Mouse (Mus musculus): Measurements from ENCODE around the gene Prkd1.
A peak's percentile ranks its signal among the peaks of the same experiment; 100 is the strongest.
"Not testable (repeated sequence)": the region's sequence is repeated elsewhere in the genome, so short reads cannot be mapped to it uniquely, and the experiment has no call there.

The Prkd1 gene

DNA sequence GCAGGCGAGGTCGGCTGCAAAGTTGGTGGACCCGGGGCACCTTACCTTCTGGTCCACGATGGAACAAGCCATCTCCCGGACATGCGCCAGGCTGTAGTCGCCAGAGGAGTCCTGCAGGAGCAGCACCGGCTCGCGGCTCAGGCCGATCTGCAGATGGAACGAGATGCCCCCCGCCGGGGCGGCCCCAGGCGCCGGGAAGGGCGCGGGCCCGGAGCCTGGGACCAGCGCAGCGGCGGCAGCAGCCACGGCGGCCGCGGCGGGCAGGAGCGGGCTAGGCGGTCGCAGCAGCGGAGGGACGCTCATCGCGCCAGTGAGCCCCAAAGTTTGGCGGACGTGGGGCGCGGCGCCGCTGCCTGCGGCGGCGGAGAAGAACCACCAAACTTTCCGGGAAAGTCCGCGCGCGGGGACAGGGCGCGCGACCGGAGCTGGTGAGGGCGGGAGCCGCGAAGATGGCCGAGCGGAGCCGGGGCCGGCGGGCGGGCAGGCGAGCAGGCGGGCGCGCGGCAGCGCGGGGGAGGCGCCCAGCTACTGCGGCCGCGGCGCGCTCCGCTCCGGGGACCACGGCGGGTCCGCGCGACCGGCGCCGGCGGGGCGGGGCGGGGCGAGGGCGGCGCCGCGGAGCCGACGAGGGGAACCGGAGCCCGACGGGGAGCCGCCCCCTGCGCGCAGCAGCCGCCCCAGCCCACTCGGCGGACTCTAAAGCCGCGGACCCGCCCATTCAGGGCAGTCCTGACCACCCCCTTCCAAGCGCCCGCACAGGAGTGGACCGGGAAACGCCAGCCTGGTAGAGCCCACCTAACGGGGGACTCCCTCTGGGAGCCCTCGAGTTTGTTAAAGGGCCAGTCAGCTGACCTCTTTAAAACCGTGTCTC lies at the start of gene Prkd1:
TSS of gene Prkd1 (minus strand) at position 428 of the 871 bp plus-strand sequence.
- DNase-seq: peak; percentile 86

DNA sequence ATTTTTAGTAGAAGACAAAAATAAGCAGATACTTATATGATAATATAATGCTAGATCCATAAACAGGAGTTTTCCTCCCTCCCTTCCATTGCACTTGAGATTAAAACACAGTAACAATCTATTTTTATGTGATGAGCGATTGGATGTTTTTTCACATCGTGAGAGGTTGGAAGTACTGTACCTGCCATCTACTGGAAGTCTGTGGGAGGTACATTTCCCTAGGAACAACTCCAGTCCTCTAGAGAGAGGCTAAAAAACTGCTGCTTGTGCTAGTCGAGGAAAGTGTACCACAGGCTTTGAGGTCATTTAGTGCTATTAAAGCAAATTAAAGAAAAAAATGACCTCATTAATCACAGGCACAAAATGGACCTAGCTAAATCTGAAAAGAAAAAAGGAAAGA lies 48.6 kb upstream of the Prkd1 start:
- DNase-seq: peak; percentile 12

DNA sequence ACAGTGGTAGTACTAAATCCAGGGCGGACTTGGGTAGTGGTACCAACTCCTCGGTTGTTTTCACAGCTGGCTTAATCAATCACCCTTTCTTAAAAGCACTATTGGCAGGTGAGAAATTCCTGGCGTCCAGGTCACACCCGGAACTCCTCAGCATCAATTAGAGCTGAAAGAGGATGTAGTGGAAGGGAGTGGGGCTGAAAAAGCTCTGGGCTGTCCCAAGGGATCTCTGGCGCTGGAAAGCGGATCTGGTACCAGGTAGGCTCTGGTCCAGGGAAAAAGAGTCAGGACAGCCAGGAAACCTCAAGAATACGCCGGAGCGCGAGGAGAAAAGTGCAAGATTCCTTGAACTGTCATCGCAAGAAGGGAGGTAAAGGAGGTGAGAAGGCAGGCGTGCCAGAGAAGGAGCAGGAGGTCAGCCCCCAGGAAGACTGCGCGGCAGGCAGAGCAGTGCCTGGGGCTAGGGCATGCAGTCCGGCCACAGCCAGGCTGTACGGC lies 675 bp downstream of the Prkd1 start:
- no peak for DNase-seq

DNA sequence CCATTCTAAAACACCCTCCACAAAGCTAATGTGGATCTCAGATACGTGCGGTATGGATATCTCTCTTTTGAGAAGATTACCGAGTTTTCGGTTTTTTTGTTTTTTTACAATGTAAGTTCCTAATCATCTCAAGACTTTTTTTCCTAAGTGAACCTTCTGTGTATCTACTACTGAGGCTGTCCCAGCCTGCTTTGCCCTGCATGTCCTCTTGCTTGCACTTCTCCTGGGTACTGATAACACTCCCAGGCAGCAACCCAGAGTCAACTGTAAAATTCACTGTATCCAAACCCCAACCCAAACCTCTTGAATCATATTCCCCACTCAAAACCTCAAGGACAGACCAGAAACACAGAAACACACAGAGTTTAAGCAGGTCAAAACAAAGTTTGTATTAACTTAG lies 2.0 kb downstream of the Prkd1 start:
- no peak for DNase-seq

DNA sequence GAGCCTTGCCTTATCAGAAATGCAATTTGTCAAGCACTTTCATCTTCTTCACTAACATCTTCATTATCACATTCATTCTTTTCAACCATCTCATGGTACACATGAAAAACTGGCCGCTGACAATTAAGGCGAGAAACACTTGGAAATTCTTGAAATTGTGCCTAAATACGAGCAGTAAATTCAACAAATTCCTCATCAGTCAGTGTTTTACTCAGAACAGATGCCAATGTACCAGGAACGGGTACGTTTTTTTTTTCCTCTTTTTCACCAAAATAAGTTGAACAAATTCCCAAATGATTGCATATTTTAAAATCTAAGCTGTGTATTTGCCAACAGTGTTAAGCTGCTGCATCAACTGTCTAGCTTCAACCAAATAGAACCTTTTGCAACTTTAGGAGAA lies 6.2 kb downstream of the Prkd1 start:
- DNase-seq: no peak

DNA sequence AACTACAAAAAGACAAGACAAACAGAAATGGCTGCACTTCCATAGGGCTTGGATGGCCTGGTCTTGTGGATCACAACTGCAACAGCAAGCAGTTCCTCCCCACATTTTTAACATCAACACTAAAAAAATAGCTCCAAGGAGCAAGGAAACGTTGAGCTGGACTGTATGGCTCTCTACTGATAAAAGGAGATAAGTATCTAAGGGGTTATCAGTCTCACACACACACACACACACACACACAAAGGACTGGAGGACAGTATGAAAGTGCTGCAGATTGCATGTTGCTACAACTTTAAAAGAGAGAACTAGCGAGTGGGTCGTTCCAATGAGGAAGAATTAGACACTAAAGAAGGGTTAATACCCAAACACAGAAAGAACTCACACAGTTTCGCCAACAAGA lies 8.7 kb downstream of the Prkd1 start:
- DNase-seq: no peak

DNA sequence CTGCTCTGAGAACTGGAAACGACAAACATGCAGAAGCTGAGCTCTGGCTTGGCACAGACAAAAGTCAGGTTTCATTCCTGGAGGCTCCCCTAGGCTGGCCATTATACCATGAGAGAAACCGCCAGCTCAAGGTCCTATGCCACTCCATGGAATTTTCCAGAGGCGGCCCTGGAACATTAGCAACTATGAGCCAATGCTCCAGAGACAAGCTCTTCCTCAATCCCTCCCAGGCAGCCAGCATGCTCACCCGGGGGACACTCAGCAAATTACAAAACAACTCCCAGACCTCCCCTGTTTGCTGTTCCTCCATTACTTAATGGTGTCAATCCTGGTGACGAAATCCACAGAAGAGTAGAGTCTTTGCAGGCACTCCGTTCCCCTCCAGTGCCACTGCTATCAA lies 14.5 kb downstream of the Prkd1 start:
- DNase-seq: no peak

DNA sequence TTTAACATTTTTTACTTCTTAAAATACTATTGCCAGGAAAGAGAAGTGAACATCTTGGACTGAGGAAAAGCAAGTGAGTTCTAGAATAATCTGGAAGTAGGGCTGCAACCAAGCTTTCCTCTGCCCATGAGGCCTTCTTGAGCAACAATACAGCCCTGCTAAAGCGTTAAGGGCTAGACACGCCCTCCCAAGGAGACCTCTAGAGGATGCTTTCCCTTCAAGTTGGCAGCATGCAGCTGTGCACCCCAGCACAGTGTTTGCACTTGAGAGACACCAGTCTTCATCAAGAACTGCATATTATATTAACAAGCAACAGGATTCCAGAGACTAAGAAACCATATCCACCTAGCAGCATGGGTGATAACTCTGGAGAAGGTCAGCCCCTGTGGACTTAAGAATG lies 22.8 kb downstream of the Prkd1 start:
- DNase-seq: not testable (repeated sequence)

DNA sequence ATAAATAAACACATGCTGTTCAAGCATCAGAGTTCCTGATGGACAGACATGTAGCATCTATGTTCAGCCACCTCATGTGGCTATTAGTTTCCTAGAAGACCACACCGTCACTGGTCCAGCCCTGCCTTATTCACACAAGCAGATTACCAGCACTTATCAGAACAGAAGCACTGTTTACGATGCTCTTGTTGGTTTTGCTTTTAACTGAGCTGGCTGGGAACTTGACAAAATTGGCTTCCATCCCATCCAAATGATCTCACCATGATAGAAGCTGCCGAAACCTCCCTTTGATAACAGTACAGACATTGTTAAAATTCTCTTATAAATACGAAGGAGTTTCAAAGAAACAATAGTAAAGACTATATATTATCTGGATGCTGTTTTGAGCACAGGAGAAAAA lies 24.7 kb downstream of the Prkd1 start:
- no peak for DNase-seq

DNA sequence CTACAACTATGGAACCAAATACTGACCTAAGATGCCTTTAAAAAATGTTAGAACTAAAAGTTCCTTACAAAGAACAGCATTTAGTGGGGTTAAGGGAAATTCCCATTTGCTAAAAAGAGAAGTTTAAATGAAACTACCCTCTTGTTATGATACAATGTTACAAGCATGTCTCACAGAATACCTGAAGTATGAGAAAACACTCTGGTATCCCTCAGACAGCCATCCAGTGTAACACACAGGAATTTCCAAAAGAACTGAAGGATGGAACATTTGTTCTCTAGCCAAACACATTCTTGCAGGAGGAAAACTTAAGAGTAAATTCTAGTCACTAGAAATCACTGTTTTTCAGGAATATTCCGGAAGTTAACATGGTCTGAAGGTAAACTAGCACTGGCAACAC lies 33.0 kb downstream of the Prkd1 start:
- no peak for DNase-seq

DNA sequence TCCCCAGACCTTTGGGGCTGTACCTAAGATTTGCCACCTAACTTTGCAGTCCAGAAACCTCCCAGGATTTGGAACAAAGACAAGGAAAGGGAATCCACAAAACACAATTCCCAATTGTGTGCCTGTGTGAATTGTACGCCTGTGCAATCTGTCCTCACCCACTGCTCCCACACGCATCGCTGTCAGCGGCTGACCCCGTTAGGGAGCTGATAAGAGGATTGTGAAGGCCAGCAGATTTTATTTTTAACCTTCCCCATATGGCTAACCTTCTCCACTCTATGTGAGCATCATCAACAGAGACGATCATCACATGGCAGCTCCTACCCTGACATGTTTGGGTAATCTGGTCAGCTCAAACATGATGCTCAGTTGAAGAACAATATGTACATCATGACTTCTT lies 34.6 kb downstream of the Prkd1 start:
- DNase-seq: no peak

DNA sequence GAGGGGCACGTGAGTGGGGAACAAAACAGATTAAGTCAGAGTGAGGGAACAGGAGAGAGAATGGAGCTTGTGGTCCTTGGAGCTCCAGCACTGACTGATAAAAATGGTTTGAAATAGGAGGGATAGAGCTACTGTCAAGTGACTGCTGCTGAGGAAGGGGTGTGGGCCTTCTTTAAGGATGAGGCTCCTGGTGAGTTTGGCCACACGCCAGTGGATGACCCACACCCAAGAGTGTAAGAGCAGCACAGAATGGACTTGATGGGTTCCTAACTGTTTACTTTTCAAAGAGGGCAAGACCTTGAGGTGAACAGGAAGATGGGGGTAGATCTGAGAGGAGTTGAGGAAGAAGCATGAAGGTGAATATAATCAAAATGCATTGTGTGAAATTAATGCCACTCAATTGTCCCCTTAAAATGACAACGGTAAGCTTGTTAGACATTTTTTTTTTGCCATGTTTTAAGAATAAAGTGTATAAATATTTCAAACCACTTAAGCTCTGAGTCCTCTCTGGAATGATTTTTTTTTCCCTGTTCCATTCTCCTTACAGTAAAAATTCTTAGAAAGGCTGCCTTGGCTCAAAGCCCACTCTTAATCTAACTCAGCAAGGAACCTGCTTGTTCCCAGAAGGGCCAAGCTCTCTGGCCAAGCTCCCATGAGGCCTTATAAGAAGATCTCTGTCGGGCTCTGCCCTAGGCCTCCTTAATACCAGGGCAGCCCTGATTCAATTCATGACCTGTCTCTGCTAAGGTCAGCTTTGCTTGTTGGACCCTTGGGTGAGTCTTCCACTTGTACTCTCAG lies 42.0 kb downstream of the Prkd1 start:
- DNase-seq: peak; percentile 15

DNA sequence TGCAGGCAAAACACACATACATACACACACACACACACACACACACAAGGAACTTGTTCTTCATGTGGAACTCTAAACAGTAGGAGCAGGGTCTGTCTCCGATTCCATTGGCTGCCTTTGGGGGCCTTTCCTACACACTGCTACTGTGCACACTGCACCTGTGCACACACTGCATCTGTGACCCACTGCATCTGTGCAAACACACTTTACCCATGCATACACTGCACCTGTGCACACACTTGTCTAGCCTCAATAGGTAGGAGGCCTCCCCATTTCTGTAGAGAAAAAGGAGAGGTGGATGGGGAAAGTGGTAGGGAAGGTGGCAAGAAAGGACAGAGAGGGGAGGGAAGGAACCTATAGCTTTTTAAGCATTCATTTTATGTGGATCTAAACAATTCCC lies 49.5 kb downstream of the Prkd1 start:
- no peak for DNase-seq

DNA sequence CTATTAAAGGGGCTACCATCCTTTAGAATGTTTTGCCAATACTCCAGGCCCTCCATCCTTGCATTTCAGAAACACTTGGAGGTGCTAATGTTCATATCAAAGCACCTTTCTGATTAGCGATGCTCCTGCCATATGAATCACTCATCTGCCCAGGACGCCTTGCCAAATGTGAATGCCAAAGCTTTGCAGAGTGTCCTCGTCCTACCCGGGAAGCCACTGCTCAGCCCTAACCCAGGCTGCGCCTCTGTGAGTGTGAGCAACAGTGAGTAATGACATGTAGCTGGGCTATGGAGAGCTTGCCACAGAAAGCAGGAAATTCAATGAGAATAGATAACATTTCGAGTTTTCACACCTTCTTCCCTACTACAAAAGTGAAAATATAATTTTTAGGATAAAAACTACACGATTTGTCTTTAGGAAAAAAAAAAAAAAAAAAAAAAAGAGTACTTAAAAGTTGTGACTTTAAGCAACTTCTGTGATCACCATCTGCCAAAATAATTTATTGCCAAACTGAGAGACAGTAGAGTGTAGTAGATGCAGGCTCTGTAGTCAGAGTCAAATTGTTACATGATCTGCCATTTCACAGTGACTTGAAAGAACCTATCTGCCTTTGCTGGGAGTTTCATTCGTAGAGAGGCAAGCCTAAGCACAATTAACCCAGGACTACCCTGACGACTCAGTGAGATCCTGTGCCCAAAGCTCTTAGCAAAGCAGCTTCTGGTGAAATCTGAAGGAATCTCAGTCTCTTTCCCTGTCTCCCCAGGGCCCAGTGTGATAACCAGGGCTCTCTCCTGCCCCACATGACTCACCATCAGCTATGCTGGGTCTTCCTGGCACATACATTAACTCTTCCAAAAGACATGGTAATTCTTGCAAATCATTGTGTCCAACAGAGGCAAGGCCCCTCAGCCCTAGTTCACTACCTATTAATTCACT lies 50.6 kb downstream of the Prkd1 start:
- no peak for DNase-seq

DNA sequence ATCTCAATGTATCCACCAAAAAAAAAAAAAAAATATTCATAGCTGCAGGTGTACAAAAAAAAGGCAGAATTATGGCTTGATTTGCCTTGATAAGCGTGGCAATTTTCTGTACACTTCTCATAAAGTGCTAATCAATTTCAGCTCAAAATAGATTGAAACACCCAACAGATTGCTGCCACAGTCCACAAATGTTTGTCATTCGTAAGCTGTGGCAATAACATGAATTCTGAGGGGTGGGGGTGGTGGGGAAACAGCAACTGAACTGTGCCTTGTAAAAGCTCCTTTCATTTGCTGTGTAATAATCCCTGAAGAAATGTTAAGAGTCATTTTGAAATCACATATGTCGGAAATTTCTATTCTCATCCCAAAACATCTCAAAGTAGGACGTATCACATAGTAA lies 51.4 kb downstream of the Prkd1 start:
- no peak for DNase-seq

DNA sequence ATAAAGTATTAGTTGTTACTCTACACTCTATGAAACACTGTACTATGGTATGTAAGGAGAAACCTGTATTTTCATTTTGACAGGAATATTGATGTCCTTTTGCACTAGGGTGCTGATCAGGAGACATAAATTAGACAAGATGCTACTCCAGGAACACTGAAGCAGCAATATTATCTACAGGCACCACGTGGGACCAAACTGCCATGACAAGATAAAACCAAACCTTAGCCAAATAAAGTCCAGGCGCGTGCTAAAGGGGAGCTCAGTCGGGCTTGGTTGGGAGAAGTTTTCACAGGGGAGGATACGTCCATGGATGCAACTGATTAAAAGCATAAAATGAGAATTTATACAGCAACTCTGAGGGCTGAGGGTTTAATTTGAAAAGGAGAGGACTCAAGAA lies 53.1 kb downstream of the Prkd1 start:
- no peak for DNase-seq

DNA sequence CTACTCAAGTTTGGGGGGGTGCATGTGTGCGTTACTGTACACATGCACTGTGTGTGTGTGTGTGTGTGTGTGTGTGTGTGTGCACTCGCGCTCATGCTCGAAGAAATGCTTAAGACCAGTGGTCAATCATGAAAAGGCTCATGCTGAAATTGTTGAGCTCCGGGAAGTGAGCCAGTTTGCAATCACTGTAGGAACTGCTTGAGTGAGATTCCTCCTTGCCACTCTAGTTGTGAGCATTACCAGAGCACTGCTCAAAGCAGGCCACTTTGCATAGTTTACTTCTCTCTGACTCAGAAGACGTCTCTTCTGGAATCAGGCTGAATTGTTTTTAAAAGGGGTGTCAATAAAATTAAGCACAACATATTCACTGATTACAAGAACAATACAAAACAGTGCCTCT lies 54.4 kb downstream of the Prkd1 start:
- DNase-seq: no peak

DNA sequence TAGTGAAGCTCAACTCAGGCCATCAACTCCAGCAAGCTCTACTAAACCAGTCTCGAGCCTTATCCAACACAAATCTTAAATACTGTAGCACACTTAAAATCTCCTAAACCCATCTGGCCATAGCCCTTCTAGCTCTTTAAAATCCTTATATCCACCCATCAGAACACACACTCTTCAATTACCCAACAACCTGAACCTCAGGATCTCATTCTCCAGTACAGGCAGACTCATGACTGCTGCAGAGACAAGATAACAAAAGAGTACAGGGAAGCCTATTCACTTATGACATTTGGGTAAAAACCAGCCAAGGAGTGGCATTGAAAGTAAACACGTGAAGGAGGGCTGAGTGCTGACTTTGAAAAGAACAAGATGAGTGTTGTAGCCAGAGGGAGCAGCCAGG lies 55.4 kb downstream of the Prkd1 start:
- no peak for DNase-seq

DNA sequence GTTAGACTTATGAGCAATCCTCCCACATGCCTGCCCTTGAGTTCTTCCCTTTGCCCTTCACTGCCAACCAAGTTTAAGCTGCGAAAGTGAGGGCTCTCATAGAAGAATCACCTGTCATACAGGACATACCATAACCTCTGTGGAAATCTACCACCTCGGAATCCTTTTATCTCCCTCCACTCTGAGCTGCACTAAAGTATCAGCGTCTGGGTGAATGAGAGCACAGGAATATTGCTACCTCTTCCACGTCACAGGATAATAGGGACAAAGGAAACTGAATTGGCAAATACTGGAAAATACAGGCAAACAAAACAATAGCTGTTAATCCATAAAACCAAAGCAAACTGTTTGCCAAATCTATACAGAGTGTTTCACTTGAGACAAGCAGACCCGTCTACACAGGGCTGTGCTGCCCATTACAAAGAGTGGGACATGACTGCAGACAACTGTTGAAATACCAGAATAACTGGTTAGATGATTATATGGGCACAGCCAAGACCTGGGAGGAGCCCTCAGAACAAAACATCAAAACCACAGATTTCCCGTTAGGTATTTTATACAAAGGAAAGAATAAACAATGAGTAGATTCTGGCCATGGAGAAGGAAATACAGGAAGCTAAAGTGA lies 60.6 kb downstream of the Prkd1 start:
- DNase-seq: no peak

DNA sequence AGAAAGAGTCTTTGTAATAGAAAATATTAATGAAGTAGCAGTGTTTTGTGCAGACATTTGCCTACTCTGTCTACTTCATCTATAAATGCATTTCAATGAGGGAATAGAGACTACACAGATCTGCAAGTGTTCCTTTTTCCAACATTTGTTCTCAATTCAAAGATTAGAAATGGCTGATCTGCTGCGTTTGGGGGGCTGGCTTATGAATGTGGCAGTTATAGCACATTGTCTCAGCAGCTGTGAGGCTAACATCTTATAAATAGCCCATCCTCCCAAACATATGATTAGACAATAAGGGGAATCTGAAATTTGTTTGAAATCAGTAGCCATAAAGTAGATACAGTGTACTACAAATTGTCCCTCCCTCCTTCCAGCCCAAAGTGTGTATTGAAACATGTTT lies 83.7 kb downstream of the Prkd1 start:
- no peak for DNase-seq

DNA sequence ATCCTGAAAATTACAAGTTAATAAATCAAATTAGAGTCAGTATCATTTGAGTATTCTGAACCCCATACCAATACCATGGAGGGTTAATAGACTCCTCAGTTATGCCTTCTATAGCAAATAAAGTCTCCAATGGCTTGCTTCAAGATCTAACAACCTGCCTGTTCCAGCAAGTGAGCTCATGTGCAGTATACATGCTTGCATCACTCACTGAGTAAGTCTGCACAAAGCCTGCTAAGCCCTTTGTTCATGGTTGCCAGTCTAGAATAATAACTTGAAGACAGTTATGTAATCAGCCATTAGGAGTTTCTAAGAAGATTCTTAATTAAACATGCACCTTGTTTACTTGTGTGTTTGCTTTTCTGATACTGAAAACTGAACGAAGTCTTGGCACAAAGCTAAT lies 88.4 kb downstream of the Prkd1 start:
- DNase-seq: no peak

DNA sequence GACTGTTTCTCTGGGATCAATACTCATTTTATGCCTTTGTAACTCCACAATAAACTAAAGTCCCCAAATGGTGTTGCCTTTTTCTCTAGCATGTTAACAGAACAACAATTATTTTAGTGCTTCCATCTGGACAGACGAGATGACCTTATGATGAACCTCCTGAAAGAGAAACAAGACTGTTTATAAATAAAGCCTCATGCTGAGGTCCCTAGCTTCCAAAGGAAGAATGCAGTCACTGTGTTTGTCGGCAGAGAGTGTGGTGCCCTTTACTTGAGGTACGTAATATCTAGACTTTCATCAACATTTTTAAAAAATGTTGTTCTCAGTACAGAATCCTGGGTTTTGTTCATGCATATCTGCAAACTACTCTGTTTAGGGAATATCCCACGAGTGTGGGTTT lies 90.7 kb downstream of the Prkd1 start:
- DNase-seq: no peak

DNA sequence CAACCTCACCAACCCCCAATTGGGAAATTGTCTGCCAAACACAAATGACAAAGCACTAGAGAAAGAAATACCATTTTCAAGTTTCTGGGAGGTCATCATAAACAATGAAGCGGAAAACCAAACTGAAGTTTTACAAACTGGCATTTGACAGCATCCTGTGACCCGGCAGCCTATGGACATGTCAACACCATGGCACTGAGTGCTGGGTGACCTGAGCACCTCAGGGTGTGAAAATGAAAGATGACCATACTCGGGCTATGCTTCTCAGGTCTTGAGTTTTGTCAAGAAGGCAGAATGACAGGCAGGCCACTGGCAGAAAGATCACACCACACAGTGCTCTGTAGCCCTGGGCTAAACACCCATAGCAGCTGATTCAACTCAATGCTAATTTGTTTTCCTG lies 94.7 kb downstream of the Prkd1 start:
- no peak for DNase-seq
